Mouse (Mus musculus): ENCODE results near the gene 1700123L14Rik.

- no peak for TF ChIP-seq CTCF (IDR thresholded peaks at IDR 0.05; ENCODE audit: borderline replicate concordance, insufficient read depth, low read depth, low read length)
- no peak for TF ChIP-seq POLR2A (IDR thresholded peaks at IDR 0.05; ENCODE audit: borderline replicate concordance, insufficient read depth, low read length)
Measured at GRCm38 (mm10) chr6:96167031-96167430, 988 bp upstream of the 1700123L14Rik start.

Measured in cerebellum, adult 2 months (tissue).